Mouse (Mus musculus) neural tube, embryonic 10.5 days (tissue): ENCODE results near the gene Osgep.
"Not testable (repeated sequence)": the region's sequence is repeated elsewhere in the genome, so short reads cannot be mapped to it uniquely, and the experiment has no call there.

Source experiments
- DNase-seq: peaks from one replicate; pipeline ENCODE4 v3.0.0-alpha.2; 2017; ENCODE audit warnings: low spot score; ENCODE audit errors: extremely low spot score

Gene Osgep

DNA sequence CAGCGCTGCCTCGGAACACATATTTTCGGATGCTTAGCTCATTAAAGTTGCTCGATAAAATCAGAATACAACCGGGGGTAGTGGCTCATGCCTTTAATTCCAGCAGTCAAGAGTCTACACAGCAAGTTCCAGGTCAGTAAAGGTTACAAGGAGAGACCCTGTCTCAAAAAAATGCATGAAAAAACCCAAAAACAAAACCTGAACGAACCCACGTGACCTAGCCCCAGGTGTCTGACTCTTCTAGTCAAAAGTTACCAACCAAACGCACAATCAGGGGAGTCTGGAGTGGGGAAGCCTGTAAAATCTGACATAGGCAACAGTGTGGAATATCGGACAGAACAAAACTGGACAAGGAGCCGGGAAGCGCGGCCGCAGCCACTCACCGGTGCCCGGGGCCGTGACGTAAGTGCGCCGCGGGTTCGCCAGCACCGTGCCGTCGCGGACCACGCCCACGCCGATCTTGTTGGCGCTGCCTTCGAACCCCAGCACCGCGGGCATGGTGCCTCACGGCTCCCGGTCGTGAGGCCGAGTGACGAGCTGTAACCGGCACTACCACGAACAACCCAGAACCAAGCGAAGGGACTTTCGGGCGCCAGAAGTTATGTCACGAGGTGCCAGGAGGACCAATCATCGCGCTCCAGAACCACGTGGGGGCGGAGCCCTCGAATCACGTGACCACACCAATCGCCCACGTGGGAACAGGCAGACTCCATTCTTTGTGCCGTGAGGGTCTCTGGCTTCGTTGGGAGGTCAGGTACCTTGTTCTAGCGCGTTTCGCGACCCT lies at the start of gene Osgep, which contains the start of gene Apex1:
Osgep (minus strand) TSS at position 613 of the 784 bp plus-strand sequence.
Apex1 (plus strand) TSS at position 688 of the 784 bp plus-strand sequence.
- peak; percentile 98 for DNase-seq

GRCm38 (mm10) chr14:50973700-50974099 lies 49.0 kb upstream of the Osgep start:
- no peak for DNase-seq

DNA sequence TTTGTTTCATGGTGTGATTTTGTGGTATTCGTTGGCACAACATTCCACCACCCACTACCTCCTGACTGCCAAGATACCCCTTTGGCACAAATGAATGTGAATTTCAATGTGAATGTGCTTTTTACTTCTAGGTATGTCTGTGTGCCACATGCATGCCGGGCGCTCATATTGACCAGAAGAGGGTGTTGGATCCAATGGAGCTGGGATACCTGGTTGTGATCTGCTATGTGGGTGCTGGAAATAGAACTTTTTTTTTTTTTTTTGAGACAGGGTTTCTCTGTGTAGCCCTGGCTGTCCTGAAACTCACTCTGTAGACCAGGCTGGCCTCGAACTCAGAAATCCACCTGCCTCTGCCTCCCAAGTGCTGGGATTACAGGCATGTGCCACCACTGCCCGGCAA lies 48.4 kb upstream of the Osgep start:
- DNase-seq = not testable (repeated sequence)

- DNase-seq = no peak
These were observed 46.1 kb upstream of the Osgep start for GRCm38 (mm10) chr14:50970822-50971221.

DNA sequence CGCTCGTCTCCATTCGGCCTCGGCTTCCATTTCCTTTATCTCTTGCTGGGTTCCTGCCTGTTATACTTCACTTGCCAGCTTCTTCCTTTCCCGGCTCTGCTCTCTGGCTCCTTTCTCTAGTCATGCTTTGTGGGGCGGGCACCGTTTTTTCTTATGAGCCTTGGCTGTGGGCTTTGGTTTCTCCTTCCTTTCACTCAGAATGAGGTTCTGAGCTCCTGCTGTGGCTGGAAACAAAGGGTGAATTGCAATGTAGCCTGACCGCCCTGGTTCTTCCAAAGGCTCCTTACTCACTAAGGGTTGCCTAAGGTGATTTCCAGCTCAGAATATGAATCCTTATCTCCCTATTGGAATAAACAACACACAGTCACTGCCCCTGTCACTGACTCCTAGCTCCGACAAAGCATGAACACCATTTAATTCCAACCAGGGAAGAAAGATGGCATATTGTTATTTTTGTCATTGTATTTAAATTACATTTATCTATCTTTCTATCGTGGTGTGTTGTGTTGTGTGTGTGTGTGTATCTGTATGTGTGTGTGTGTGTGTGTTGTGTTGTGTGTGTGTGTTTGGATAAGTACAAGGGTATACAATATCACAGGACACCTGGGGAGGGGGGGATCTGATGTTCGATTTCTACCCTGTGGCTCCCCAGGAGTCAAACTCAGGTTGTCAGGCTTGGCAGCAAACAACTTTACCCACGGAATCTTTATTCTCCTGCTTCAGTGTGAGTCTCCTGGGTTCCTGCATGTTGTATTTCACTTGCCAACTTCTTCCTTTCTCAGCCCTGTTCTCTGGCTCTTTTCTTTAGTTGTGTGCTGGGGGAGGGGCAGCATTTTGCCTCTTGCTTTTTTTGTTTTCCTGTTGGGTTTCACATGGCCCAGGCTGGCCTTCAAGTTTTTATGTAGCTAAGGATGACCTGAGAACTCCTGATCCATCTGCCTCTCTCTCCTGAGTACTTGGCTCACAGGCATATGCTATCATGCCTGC lies 45.2 kb upstream of the Osgep start:
- DNase-seq = no peak

DNA sequence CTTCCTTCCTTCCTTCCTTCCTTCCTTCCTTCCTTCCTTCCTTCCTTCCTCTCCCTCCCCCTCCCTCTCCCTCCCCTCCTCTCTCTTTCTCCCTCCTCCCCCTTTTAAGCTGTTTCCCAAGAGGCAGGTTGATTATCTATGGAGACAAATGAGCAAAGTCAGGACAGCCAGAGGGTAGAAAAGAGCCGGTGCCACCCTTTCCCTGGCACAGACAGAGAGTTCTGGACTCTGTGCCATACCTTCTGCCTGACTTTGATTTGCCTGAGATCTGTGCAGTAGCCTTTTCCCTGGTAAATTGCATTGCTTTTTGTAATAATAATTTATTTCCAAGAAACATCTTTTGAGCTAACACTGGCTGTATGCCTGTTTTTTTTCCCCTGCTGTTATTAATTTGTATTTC lies 44.3 kb upstream of the Osgep start:
- DNase-seq = no peak

DNA sequence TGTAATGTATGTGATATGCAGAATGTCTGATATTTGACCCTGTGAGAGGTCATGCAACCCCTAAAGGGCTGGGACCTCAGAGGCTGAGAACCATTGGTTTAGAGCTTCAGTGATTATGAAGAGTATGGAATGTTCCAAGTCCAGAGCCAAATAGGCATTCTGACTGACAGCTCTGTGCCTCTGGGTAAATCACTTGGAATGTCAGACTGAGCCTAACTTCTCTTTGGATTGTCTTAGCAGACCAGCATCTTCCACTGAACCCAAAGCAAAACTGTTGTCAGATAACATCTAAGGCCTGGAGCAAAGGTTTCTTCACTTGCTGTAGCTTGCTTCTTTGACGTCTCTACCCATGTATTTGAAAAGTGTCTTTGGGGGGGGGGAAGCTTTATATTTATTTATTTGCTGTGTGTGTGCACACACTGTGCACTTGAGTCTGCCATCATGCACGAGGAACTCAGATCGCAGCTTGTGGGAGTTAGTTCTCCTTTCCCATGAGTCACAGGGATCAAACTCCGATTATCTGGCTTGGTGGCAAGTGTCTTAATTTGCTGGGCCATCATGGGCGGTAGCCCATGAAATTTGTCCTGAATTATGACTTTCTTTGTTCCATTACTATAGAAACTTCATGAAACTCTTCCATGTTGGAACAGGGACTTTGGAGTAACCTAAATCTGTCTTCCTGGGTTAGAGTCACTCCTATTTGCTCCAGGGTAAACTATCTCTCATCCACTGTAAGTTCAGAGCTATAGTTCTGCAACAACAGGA lies 43.7 kb upstream of the Osgep start:
- no peak for DNase-seq

GRCm38 (mm10) chr14:50958289-50958995 lies 33.7 kb upstream of the Osgep start:
- DNase-seq = not testable (repeated sequence)

GRCm38 (mm10) chr14:50957146-50957545 lies 32.5 kb upstream of the Osgep start:
- DNase-seq = not testable (repeated sequence)

GRCm38 (mm10) chr14:50956724-50957123 lies 32.0 kb upstream of the Osgep start:
- not testable (repeated sequence) for DNase-seq

DNA sequence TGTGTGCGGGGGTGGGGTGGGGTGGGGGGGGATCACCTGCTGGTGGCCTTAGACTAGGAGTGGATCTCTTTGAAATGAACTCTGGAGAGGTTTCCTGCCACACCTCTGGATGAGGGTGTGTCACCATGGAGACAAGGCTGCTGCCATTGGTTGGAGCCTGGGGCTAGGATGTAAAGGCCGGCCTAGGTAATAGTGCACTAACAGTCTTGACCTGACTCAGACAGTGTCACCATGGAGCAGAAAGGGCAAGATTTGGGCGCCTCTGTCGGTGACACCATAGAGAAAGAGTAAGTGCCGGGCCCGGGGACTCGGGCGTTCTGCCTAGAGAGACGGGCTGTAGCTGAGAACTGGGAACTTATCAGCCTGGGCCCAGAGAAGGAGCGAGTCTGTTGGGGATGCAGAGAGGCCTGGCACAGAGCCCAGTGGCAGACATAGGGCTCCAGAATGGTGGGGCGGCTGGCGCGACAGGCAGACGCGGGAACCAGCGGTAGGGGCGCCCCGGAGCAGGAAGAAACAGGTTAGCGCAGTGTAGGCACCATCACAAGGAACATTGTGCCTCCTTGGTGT lies 31.3 kb upstream of the Osgep start, which contains the start of gene Pnp2:
Pnp2 (plus strand) TSS at position 51 of the 567 bp plus-strand sequence.
- DNase-seq = peak; percentile 35

DNA sequence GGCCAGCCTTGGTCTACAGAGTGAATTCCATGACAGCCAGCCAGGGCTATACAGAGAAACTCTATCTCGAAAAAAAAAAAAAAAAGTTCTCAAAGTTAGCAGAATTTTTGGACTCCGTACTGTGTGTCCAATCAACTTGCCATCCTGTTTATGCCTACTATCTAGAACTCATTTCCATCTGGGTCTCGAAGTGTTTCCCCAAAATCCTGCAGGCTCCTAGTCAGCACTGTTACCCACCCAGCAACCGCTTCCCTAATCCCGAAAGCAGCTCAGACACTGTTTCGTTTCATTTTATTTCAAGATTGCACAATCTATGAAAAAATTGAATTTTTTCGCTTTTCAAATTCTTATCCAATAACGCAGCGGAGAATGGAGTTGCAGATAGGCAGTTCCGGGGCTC lies 30.8 kb upstream of the Osgep start:
- no peak for DNase-seq

GRCm38 (mm10) chr14:50945526-50945925 lies 20.8 kb upstream of the Osgep start:
- DNase-seq = not testable (repeated sequence)

DNA sequence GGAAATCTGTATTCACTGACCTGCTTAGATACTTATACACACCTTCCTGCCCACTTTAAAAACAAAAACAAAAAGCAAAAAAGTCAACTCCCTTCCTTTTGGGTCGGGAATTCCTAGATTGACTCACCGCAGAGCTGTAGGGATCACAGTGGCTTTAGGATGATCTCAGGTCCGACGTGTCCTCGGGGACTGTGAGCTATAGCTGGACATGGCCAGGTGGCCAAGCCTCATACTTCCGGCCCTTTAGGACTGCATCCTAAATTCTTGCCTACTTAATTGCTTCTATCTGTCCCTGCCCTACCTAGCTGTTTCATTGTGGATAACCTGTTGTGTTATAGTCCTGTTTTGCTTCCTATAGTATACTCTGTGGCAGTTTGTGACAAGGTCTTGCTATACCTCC lies 20.4 kb upstream of the Osgep start:
- not testable (repeated sequence) for DNase-seq

DNA sequence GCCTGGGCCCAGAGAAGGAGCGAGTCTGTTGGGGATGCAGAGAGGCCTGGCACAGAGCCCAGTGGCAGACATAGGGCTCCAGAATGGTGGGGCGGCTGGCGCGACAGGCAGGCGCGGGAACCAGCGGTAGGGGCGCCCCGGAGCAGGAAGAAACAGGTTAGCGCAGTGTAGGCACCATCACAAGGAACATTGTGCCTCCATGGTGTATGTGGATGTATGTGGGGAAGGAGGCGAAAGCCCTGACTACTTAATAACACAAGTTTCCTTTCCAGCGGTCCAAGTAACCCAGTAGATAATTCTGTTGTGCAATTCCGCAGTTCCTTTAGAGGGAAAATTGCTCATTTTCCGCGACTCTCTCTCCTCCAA lies 20.0 kb upstream of the Osgep start:
- not testable (repeated sequence) for DNase-seq

DNA sequence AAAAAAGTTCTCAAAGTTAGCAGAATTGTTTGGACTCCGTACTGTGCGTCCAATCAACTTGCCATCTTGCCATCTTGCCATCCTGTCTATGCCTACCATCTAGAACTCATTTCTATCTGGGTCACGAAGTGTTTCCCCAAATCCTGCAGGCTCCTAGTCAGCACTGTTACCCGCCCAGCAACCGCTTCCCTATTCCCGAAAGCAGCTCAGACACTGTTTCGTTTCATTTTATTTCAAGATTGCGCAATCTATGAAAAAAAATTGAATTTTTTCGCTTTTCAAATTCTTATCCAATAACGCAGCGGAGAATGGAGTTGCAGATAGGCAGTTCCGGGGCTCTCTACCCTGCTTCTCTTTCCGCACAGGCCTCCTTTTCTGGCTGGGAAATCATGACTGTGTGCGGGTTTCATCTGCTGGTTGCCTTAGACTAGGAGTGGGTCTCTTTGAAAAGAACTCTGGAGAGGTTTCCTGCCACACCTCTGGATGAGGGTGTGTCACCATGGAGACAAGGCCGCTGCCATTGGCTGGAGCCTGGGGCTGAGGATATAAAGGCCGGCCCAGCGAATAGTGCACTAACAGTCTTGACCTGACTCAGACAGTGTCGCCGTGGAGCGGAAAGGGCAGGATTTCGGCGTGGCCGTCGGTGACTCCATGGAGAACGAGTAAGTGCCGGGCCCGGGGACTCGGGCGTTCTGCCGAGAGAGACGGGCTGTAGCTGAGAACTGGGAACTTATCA lies 19.4 kb upstream of the Osgep start, which contains the start of gene Gm49342:
Gm49342 (plus strand) TSS at position 586 of the 736 bp plus-strand sequence.
- peak; percentile 96 for DNase-seq

GRCm38 (mm10) chr14:50938940-50939339 lies 14.2 kb upstream of the Osgep start:
- DNase-seq = no peak

GRCm38 (mm10) chr14:50938119-50938908 lies 13.6 kb upstream of the Osgep start:
- no peak for DNase-seq

DNA sequence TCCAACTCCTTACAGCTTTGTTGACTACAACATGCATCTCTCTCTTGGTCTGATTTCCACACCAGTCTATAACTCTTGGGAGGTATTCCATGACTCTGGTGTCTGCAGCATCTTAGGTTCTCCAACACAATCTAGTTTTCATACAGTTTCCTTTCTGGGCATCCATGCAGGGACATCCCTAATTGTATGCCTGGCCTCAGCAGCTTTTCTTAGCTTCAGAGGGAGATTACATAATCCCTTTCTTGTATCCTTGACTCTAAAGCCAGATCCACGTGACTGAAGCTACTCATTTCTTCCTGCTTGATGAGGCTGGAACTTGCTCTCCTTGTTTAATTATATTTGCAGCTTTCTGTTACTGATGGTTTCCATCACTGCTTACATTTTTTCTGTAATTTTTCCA lies 12.0 kb upstream of the Osgep start:
- no peak for DNase-seq
